Mouse (Mus musculus) lung, postnatal 0 days (tissue): ENCODE measurements around the gene Slc22a21.

Experiments
- CTCF ChIP-seq: IDR thresholded peaks from 2 replicates; pipeline ENCODE4 v1.5.1; 2016; ENCODE audit warnings: antibody characterized with exemption, mild to moderate bottlenecking
- EP300 ChIP-seq: IDR thresholded peaks from 2 replicates; pipeline ENCODE4 v1.6.1; 2016; ENCODE audit warnings: antibody characterized with exemption, mild to moderate bottlenecking, control low read depth

DNA sequence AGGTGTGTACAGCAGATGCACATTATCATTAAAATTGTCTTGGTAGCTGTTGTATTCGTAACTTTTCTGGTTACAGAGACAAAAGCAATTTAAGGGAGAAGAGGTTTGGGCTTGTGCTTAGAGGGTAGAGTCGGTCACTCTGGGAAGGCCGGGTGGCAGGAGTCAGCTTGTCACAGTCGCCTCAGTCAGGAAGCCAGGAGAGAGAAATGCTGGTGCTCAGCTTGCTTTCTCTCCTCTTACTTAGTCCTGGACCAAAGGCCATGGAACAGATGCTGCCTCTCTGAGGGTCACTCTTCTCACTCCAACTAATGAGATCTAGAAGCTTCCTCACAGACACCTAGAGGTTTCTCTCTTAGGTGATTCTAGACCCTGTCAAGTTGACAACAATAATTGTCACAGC, 1.3 kb upstream of the Slc22a21 start:
- no peak for TF ChIP-seq CTCF
- no peak for TF ChIP-seq EP300
